In genomic region chr2:180317591-180317990, GRCm38 (mm10) we compare ENCODE assay signal across 20 mouse cellular contexts. TPM values are rescaled to one million over a fixed set of nuclear protein-coding genes. Genes with fewer than 3 reads are reported as not detected.
A peak's percentile ranks its signal among the peaks of the same experiment; 100 is the strongest.
DNase-seq lines count a peak whose midpoint lies in the region; ATAC-seq and TF ChIP-seq lines count a peak whose summit lies in the region.
"Had no signal": no experiment of that assay in that cellular context is flagged by ENCODE, and none has a peak within 500 bp of the region (broad histone marks: within the 10 kb centered on the region; RNA-seq: fewer than 3 reads in every experiment).

No protein-coding gene starts in this region.

- TF ChIP-seq POLR2A in kidney, adult 2 months (IDR thresholded peaks at IDR 0.05; ENCODE audit: low read depth, low read length), result no peak

- WGBS in heart, embryonic 12.5 days, result 48% methylated on average over 7 of the region's 7 CpGs
- 69% methylated on average over 7 of the region's 7 CpGs for WGBS in kidney, adult 2 months

- ATAC-seq in heart, embryonic 12.5 days (ENCODE audit: insufficient number of reproducible peaks, low FRiP score), result no peak
- ATAC-seq: forebrain, embryonic 16.5 days; intestine, embryonic 15.5 days had no signal

- TF ChIP-seq CTCF in kidney, adult 2 months (conservative IDR thresholded peaks at IDR 0.05; ENCODE audit: insufficient read depth, insufficient read length, low read depth, low read length), result no peak

- no peak overlapping the region for H3K4me2 ChIP-seq in heart, embryonic 12.5 days
- H3K4me2 ChIP-seq: embryonic facial prominence, embryonic 13.5 days; forebrain, embryonic 12.5 days; heart, embryonic 15.5 days; hindbrain, embryonic 14.5 days; intestine, embryonic 15.5 days had no signal

- peak overlapping the region; percentile 67 for H3K27ac ChIP-seq in heart, embryonic 12.5 days (ENCODE audit: poor library complexity, severe bottlenecking)
- H3K27ac ChIP-seq in kidney, adult 2 months (ENCODE audit: insufficient read depth, low read depth, low read length), result no peak overlapping the region
- H3K27ac ChIP-seq: embryonic facial prominence, embryonic 13.5 days; forebrain, embryonic 12.5 days; heart, embryonic 15.5 days; hindbrain, embryonic 10.5 days; hindbrain, embryonic 14.5 days; intestine, embryonic 15.5 days had no signal

- no peak for DNase-seq in heart, adult 11 months
- DNase-seq in kidney, adult 2 months, result peak; percentile 4
- no peak for DNase-seq in kidney, adult 18-20 months
- DNase-seq in kidney, postnatal 10 days, result peak; percentile 30
- DNase-seq in kidney, postnatal 25 days, result no peak
- DNase-seq: adrenal gland, adult 2 months; adrenal gland, postnatal 25 days; cerebellum, adult 18-20 months; cerebellum, adult 9-11 months; cerebellum, postnatal 36 days; gastrocnemius, postnatal 10 days had no signal

- no peak overlapping the region for H3K4me3 ChIP-seq in heart, embryonic 12.5 days
- no peak overlapping the region for H3K4me3 ChIP-seq in kidney, adult 2 months (ENCODE audit: insufficient read depth, low read depth, low read length)
- H3K4me3 ChIP-seq: embryonic facial prominence, embryonic 13.5 days; forebrain, embryonic 12.5 days; heart, embryonic 15.5 days; hindbrain, embryonic 10.5 days; intestine, embryonic 15.5 days had no signal

- peak overlapping the region; percentile 53 for H3K9ac ChIP-seq in heart, embryonic 12.5 days
- H3K9ac ChIP-seq: embryonic facial prominence, embryonic 13.5 days; forebrain, embryonic 12.5 days; heart, embryonic 15.5 days; hindbrain, embryonic 14.5 days; intestine, embryonic 15.5 days had no signal

- H3K36me3 ChIP-seq in heart, embryonic 12.5 days, result no peaks in the 10 kb centered on the region
- no peaks in the 10 kb centered on the region for H3K36me3 ChIP-seq in kidney, adult 2 months (ENCODE audit: control insufficient read depth, insufficient read depth, low read length)
- H3K36me3 ChIP-seq: embryonic facial prominence, embryonic 13.5 days; forebrain, embryonic 12.5 days; heart, embryonic 15.5 days; hindbrain, embryonic 10.5 days; intestine, embryonic 15.5 days had no signal

- peaks cover 47% of the 10 kb centered on the region for H3K4me1 ChIP-seq in heart, embryonic 12.5 days (replicated peaks)
- H3K4me1 ChIP-seq in kidney, adult 2 months (ENCODE audit: control insufficient read depth, insufficient read depth, low read length), result no peaks in the 10 kb centered on the region

- no peaks in the 10 kb centered on the region for H3K27me3 ChIP-seq in heart, embryonic 12.5 days (replicated peaks)
- no peaks in the 10 kb centered on the region for H3K27me3 ChIP-seq in kidney, adult 2 months (replicated peaks; ENCODE audit: control insufficient read depth, insufficient read depth, low read length)
- H3K27me3 ChIP-seq: embryonic facial prominence, embryonic 13.5 days; heart, embryonic 15.5 days; intestine, embryonic 15.5 days had no signal

- H3K9me3 ChIP-seq in heart, embryonic 12.5 days (replicated peaks), result no peaks in the 10 kb centered on the region
- H3K9me3 ChIP-seq: embryonic facial prominence, embryonic 13.5 days; forebrain, embryonic 12.5 days; heart, embryonic 15.5 days; hindbrain, embryonic 10.5 days; intestine, embryonic 15.5 days had no signal

RNA-seq across cellular contexts. Expression of gene Gata5, which starts 16.9 kb away (rescaled TPM):
- 24.7 and 28.4 TPM in 2 replicates for polyA plus RNA-seq in heart, embryonic 12.5 days (2016; fragmentation: Nextera tagmentation; extraction: Ambion mirVana)
- polyA plus RNA-seq in kidney, adult 2 months (2012; rRNA removed), result 1.2 TPM in 2 replicates
- polyA plus RNA-seq: embryonic facial prominence, embryonic 13.5 days; forebrain, embryonic 12.5 days; forebrain, embryonic 16.5 days; frontal cortex, adult 2 months had no signal

RNA-seq across cellular contexts. Expression of gene Rbbp8nl, which starts 27.9 kb away (rescaled TPM):
- not detected in 2 replicates for polyA plus RNA-seq in heart, embryonic 12.5 days (2016; fragmentation: Nextera tagmentation; extraction: Ambion mirVana)
- polyA plus RNA-seq in kidney, adult 2 months (2012; rRNA removed), result 0.49 and 0.50 TPM in 2 replicates
- polyA plus RNA-seq: adrenal gland, adult 2 months; forebrain, embryonic 16.5 days; hindbrain, embryonic 14.5 days had no signal

RNA-seq across cellular contexts. Expression of gene Cables2, which starts 44.3 kb away (rescaled TPM):
- polyA plus RNA-seq in heart, embryonic 12.5 days (2016; fragmentation: Nextera tagmentation; extraction: Ambion mirVana), result 15.8 and 16.2 TPM in 2 replicates
- 18.2 TPM in 2 replicates for polyA plus RNA-seq in kidney, adult 2 months (2012; rRNA removed)

Comparison
In these comparisons a context has a peak if more than half of its experiments do, and no peak if none do; other contexts are left out.
1. DNase-seq: peak in kidney, adult 2 months (single experiment) and kidney, postnatal 10 days (single experiment); none in heart, adult 11 months (single experiment), kidney, adult 18-20 months (single experiment) and kidney, postnatal 25 days (0 of 2).
2. RNA of gene Gata5, which starts 16.9 kb away (polyA plus RNA-seq): 24.7 to 28.4 TPM in heart, embryonic 12.5 days; 1.2 TPM in kidney, adult 2 months; every median in the first group is over 10 times any median in the second.